Mouse (Mus musculus): Measurements from ENCODE around the gene Daxx. TPM values are rescaled to one million over a fixed set of nuclear protein-coding genes. Genes with fewer than 3 reads are reported as not detected.
"Not testable (repeated sequence)": the region's sequence is repeated elsewhere in the genome, so short reads cannot be mapped to it uniquely, and the experiment has no call there.

The Daxx gene
- polyA plus RNA-seq, 1 experiment from 2014 or later: 61.2 TPM

GRCm38 (mm10) chr17:33889941-33890532 is 19.2 kb upstream of the Daxx start:
- not testable (repeated sequence) for H3K36me3 ChIP-seq (ENCODE audit: control insufficient read depth, insufficient read depth, low read length); H3K27me3 ChIP-seq (ENCODE audit: control insufficient read depth, insufficient read depth, low read length); DNase-seq (ENCODE audit: low spot score); H3K9me3 ChIP-seq (ENCODE audit: control insufficient read depth, low read length); H3K4me1 ChIP-seq (ENCODE audit: control insufficient read depth, insufficient read depth, low read length)
- Histone ChIP-seq H3K4me3 (ENCODE audit: low read depth, low read length) (peak overlapping the region; percentile 64), H3K9ac (ENCODE audit: low read length) (peak overlapping the region; percentile 61), H3K4me2 (ENCODE audit: low read depth) (peak overlapping the region; percentile 55), H3K27ac (ENCODE audit: low read depth, low read length) (0 out of 2 replicates have a peak overlapping the region, but pooled peaks have one; percentile 20)
- WGBS: under 1% methylated on average over 37 of the region's 44 CpGs
- ATAC-seq (ENCODE audit: insufficient read depth, low FRiP score, low TSS enrichment): peak; percentile 53

- H3K27ac ChIP-seq (ENCODE audit: low read depth, low read length): 0 out of 2 replicates have a peak within 1 kb of the TSS, but pooled peaks have one; percentile 20
- peak within 1 kb of the TSS; percentile 64 for H3K4me3 ChIP-seq (ENCODE audit: low read depth, low read length)
- peaks cover 9% of the 10 kb centered on the region for H3K4me1 ChIP-seq (ENCODE audit: control insufficient read depth, insufficient read depth, low read length)
- H3K9ac ChIP-seq (ENCODE audit: low read length): peak within 1 kb of the TSS; percentile 61
- peak; percentile 100 for DNase-seq (ENCODE audit: low spot score)
- H3K36me3 ChIP-seq (ENCODE audit: control insufficient read depth, insufficient read depth, low read length): peaks cover 6% of the 10 kb centered on the region; the same call in 1 of the 2 replicates
- WGBS: under 1% methylated on average over 48 of the region's 49 CpGs
- peak within 1 kb of the TSS; percentile 55 for H3K4me2 ChIP-seq (ENCODE audit: low read depth)
- peak; percentile 97 for ATAC-seq (ENCODE audit: insufficient read depth, low FRiP score, low TSS enrichment)
- H3K27me3 ChIP-seq (ENCODE audit: control insufficient read depth, insufficient read depth, low read length): no peaks in the 10 kb centered on the region
- no peaks in the 10 kb centered on the region for H3K9me3 ChIP-seq (ENCODE audit: control insufficient read depth, low read length)
Measured at GRCm38 (mm10) chr17:33890533-33891059, 18.6 kb upstream of the Daxx start, which contains the start of gene Kifc1. Gene Kifc1, minus strand, starts transcription at chr17:33890661.

GRCm38 (mm10) chr17:33891357-33891756 is 17.9 kb upstream of the Daxx start:
- no peaks in the 10 kb centered on the region for H3K36me3 ChIP-seq (ENCODE audit: control insufficient read depth, insufficient read depth, low read length)
- H3K27ac ChIP-seq (ENCODE audit: low read depth, low read length): no peak overlapping the region
- 74% methylated on average over 2 of the region's 2 CpGs for WGBS
- no peaks in the 10 kb centered on the region for H3K27me3 ChIP-seq (ENCODE audit: control insufficient read depth, insufficient read depth, low read length)
- ATAC-seq (ENCODE audit: insufficient read depth, low FRiP score, low TSS enrichment): no peak
- no peak overlapping the region for H3K4me2 ChIP-seq (ENCODE audit: low read depth)
- no peak overlapping the region for H3K9ac ChIP-seq (ENCODE audit: low read length)
- peaks cover 9% of the 10 kb centered on the region for H3K4me1 ChIP-seq (ENCODE audit: control insufficient read depth, insufficient read depth, low read length)
- DNase-seq (ENCODE audit: low spot score): no peak
- H3K4me3 ChIP-seq (ENCODE audit: low read depth, low read length): no peak overlapping the region
- H3K9me3 ChIP-seq (ENCODE audit: control insufficient read depth, low read length): no peaks in the 10 kb centered on the region

- not testable (repeated sequence) for H3K4me2 ChIP-seq (ENCODE audit: low read depth); ATAC-seq (ENCODE audit: insufficient read depth, low FRiP score, low TSS enrichment); H3K27ac ChIP-seq (ENCODE audit: low read depth, low read length); H3K4me3 ChIP-seq (ENCODE audit: low read depth, low read length); H3K27me3 ChIP-seq (ENCODE audit: control insufficient read depth, insufficient read depth, low read length); DNase-seq (ENCODE audit: low spot score); H3K9me3 ChIP-seq (ENCODE audit: control insufficient read depth, low read length); H3K36me3 ChIP-seq (ENCODE audit: control insufficient read depth, insufficient read depth, low read length); H3K4me1 ChIP-seq (ENCODE audit: control insufficient read depth, insufficient read depth, low read length); H3K9ac ChIP-seq (ENCODE audit: low read length)
- WGBS: 73% methylated on average over 6 of the region's 6 CpGs
Measured at GRCm38 (mm10) chr17:33891892-33892291, 17.3 kb upstream of the Daxx start.

GRCm38 (mm10) chr17:33892429-33892828 is 16.8 kb upstream of the Daxx start:
- Histone ChIP-seq H3K9ac (ENCODE audit: low read length) (no peak overlapping the region), H3K36me3 (ENCODE audit: control insufficient read depth, insufficient read depth, low read length) (no peaks in the 10 kb centered on the region), H3K4me2 (ENCODE audit: low read depth) (no peak overlapping the region), H3K4me3 (ENCODE audit: low read depth, low read length) (no peak overlapping the region), H3K4me1 (ENCODE audit: control insufficient read depth, insufficient read depth, low read length) (peaks cover 9% of the 10 kb centered on the region), H3K9me3 (ENCODE audit: control insufficient read depth, low read length) (no peaks in the 10 kb centered on the region), H3K27ac (ENCODE audit: low read depth, low read length) (no peak overlapping the region), H3K27me3 (ENCODE audit: control insufficient read depth, insufficient read depth, low read length) (no peaks in the 10 kb centered on the region)
- DNase-seq (ENCODE audit: low spot score) (no peak), ATAC-seq (ENCODE audit: insufficient read depth, low FRiP score, low TSS enrichment) (no peak)
- WGBS: 24% methylated on average over 7 of the region's 7 CpGs

GRCm38 (mm10) chr17:33893011-33893410 is 16.2 kb upstream of the Daxx start:
- not testable (repeated sequence) for H3K36me3 ChIP-seq (ENCODE audit: control insufficient read depth, insufficient read depth, low read length); H3K4me1 ChIP-seq (ENCODE audit: control insufficient read depth, insufficient read depth, low read length); DNase-seq (ENCODE audit: low spot score); H3K9ac ChIP-seq (ENCODE audit: low read length); H3K27me3 ChIP-seq (ENCODE audit: control insufficient read depth, insufficient read depth, low read length); H3K9me3 ChIP-seq (ENCODE audit: control insufficient read depth, low read length); H3K4me2 ChIP-seq (ENCODE audit: low read depth); ATAC-seq (ENCODE audit: insufficient read depth, low FRiP score, low TSS enrichment); H3K27ac ChIP-seq (ENCODE audit: low read depth, low read length); H3K4me3 ChIP-seq (ENCODE audit: low read depth, low read length)
- 81% methylated on average over 4 of the region's 4 CpGs for WGBS

- WGBS: 48% methylated on average over 6 of the region's 6 CpGs
Measured at GRCm38 (mm10) chr17:33897114-33897794, 12.0 kb upstream of the Daxx start.

GRCm38 (mm10) chr17:33898193-33898592 is 11.0 kb upstream of the Daxx start:
- not testable (repeated sequence) for H3K4me3 ChIP-seq (ENCODE audit: low read depth, low read length); H3K9ac ChIP-seq (ENCODE audit: low read length); H3K4me2 ChIP-seq (ENCODE audit: low read depth); H3K27ac ChIP-seq (ENCODE audit: low read depth, low read length); ATAC-seq (ENCODE audit: insufficient read depth, low FRiP score, low TSS enrichment); H3K27me3 ChIP-seq (ENCODE audit: control insufficient read depth, insufficient read depth, low read length); H3K9me3 ChIP-seq (ENCODE audit: control insufficient read depth, low read length); H3K4me1 ChIP-seq (ENCODE audit: control insufficient read depth, insufficient read depth, low read length); DNase-seq (ENCODE audit: low spot score); H3K36me3 ChIP-seq (ENCODE audit: control insufficient read depth, insufficient read depth, low read length)
- 81% methylated on average over 4 of the region's 4 CpGs for WGBS

More at GRCm38 (mm10) chr17:33897114-33897794, 12.0 kb upstream of the Daxx start:
- no peaks in the 10 kb centered on the region for H3K4me1 ChIP-seq (ENCODE audit: control insufficient read depth, insufficient read depth, low read length)
- ATAC-seq (ENCODE audit: insufficient read depth, low FRiP score, low TSS enrichment) (no peak), DNase-seq (ENCODE audit: low spot score) (peak; percentile 68)
- no peak overlapping the region for H3K4me2 ChIP-seq (ENCODE audit: low read depth)
- H3K4me3 ChIP-seq (ENCODE audit: low read depth, low read length): no peak overlapping the region
- no peaks in the 10 kb centered on the region for H3K36me3 ChIP-seq (ENCODE audit: control insufficient read depth, insufficient read depth, low read length)
- H3K27me3 ChIP-seq (ENCODE audit: control insufficient read depth, insufficient read depth, low read length): no peaks in the 10 kb centered on the region
- no peak overlapping the region for H3K27ac ChIP-seq (ENCODE audit: low read depth, low read length)
- no peaks in the 10 kb centered on the region for H3K9me3 ChIP-seq (ENCODE audit: control insufficient read depth, low read length)
- H3K9ac ChIP-seq (ENCODE audit: low read length): no peak overlapping the region
